Mouse (Mus musculus): ENCODE measurements around the gene Vrk1. TPM values are rescaled to one million over a fixed set of nuclear protein-coding genes. Genes with fewer than 3 reads are reported as not detected.

The Vrk1 gene
- 6.4 and 11.8 TPM in 2 replicates for polyA plus RNA-seq (2012; ENCODE audit: low replicate concordance)

GRCm38 (mm10) chr12:106010065-106010915, at the start of gene Vrk1:
Vrk1 (plus strand) TSS chr12:106010228.

Other genes with a start within 250 kb of the Vrk1 start
- 110 and 314 TPM in 2 replicates for gene Papola, start 225.5 kb upstream of the Vrk1 start, polyA plus RNA-seq (2012; ENCODE audit: low replicate concordance)